Mouse (Mus musculus): ENCODE measurements around the gene Magi1. TPM values are rescaled to one million over a fixed set of nuclear protein-coding genes. Genes with fewer than 3 reads are reported as not detected.

Gene Magi1
- polyA plus RNA-seq, 1 experiment from 2014 or later, result 22.9 TPM

GRCm38 (mm10) chr6:94083459-94083858 is 200.3 kb downstream of the Magi1 start:
- H3K9me3 ChIP-seq (replicated peaks; ENCODE audit: control insufficient read depth, low read length), result no peaks in the 10 kb centered on the region
- H3K36me3 ChIP-seq (ENCODE audit: control insufficient read depth, insufficient read depth, low read length), result no peaks in the 10 kb centered on the region
- H3K4me1 ChIP-seq (ENCODE audit: control insufficient read depth, insufficient read depth, low read length), result peaks cover 13% of the 10 kb centered on the region
- H3K27ac ChIP-seq (ENCODE audit: low read depth, low read length), result no peak overlapping the region
- no peaks in the 10 kb centered on the region for H3K27me3 ChIP-seq (replicated peaks; ENCODE audit: control insufficient read depth, insufficient read depth, low read length)
- no peak for ATAC-seq
- H3K4me2 ChIP-seq (ENCODE audit: low read length), result no peak overlapping the region
- DNase-seq (ENCODE audit: low spot score), result no peak
- H3K9ac ChIP-seq (ENCODE audit: low read length), result no peak overlapping the region
- WGBS, result 97% methylated on average over 7 of the region's 7 CpGs
- H3K4me3 ChIP-seq (ENCODE audit: low read depth, low read length), result no peak overlapping the region

GRCm38 (mm10) chr6:94080933-94081545 is 202.7 kb downstream of the Magi1 start:
- Histone ChIP-seq H3K27ac (ENCODE audit: low read depth, low read length) (no peak overlapping the region), H3K9ac (ENCODE audit: low read length) (no peak overlapping the region), H3K4me2 (ENCODE audit: low read length) (no peak overlapping the region), H3K36me3 (ENCODE audit: control insufficient read depth, insufficient read depth, low read length) (no peaks in the 10 kb centered on the region), H3K4me3 (ENCODE audit: low read depth, low read length) (no peak overlapping the region), H3K9me3 (replicated peaks; ENCODE audit: control insufficient read depth, low read length) (no peaks in the 10 kb centered on the region), H3K27me3 (replicated peaks; ENCODE audit: control insufficient read depth, insufficient read depth, low read length) (no peaks in the 10 kb centered on the region), H3K4me1 (ENCODE audit: control insufficient read depth, insufficient read depth, low read length) (peaks cover 13% of the 10 kb centered on the region)
- DNase-seq (ENCODE audit: low spot score) (peak; percentile 88), ATAC-seq (no peak)
- WGBS, result 14% methylated on average over 4 of the region's 4 CpGs

- Histone ChIP-seq H3K4me1 (ENCODE audit: control insufficient read depth, insufficient read depth, low read length) (peaks cover 7% of the 10 kb centered on the region; the same call in 1 of the 2 replicates), H3K9ac (ENCODE audit: low read length) (no peak overlapping the region), H3K9me3 (replicated peaks; ENCODE audit: control insufficient read depth, low read length) (no peaks in the 10 kb centered on the region), H3K27me3 (replicated peaks; ENCODE audit: control insufficient read depth, insufficient read depth, low read length) (no peaks in the 10 kb centered on the region), H3K36me3 (ENCODE audit: control insufficient read depth, insufficient read depth, low read length) (no peaks in the 10 kb centered on the region), H3K4me2 (ENCODE audit: low read length) (no peak overlapping the region), H3K4me3 (ENCODE audit: low read depth, low read length) (no peak overlapping the region), H3K27ac (ENCODE audit: low read depth, low read length) (no peak overlapping the region)
- ATAC-seq, result no peak
- no peak for DNase-seq (ENCODE audit: low spot score)
- 29% methylated on average over 8 of the region's 8 CpGs for WGBS
Observed at GRCm38 (mm10) chr6:94078934-94079333, 204.8 kb downstream of the Magi1 start.

- no peak for DNase-seq (ENCODE audit: low spot score)
- Histone ChIP-seq H3K4me3 (ENCODE audit: low read depth, low read length) (no peak overlapping the region), H3K9ac (ENCODE audit: low read length) (no peak overlapping the region), H3K9me3 (replicated peaks; ENCODE audit: control insufficient read depth, low read length) (no peaks in the 10 kb centered on the region), H3K36me3 (ENCODE audit: control insufficient read depth, insufficient read depth, low read length) (no peaks in the 10 kb centered on the region), H3K27me3 (replicated peaks; ENCODE audit: control insufficient read depth, insufficient read depth, low read length) (no peaks in the 10 kb centered on the region), H3K4me1 (ENCODE audit: control insufficient read depth, insufficient read depth, low read length) (0 out of 2 replicates have a peak, but pooled peaks cover 2% of the 10 kb centered on the region), H3K4me2 (ENCODE audit: low read length) (no peak overlapping the region), H3K27ac (ENCODE audit: low read depth, low read length) (no peak overlapping the region)
- ATAC-seq, result no peak
- WGBS, result 97% methylated on average over 3 of the region's 3 CpGs
Observed at GRCm38 (mm10) chr6:94077013-94077412, 206.7 kb downstream of the Magi1 start.

GRCm38 (mm10) chr6:94075990-94076389 is 207.7 kb downstream of the Magi1 start:
- Histone ChIP-seq H3K27ac (ENCODE audit: low read depth, low read length) (no peak overlapping the region), H3K4me1 (ENCODE audit: control insufficient read depth, insufficient read depth, low read length) (0 out of 2 replicates have a peak, but pooled peaks cover 2% of the 10 kb centered on the region), H3K9me3 (replicated peaks; ENCODE audit: control insufficient read depth, low read length) (no peaks in the 10 kb centered on the region), H3K36me3 (ENCODE audit: control insufficient read depth, insufficient read depth, low read length) (no peaks in the 10 kb centered on the region), H3K4me3 (ENCODE audit: low read depth, low read length) (no peak overlapping the region), H3K27me3 (replicated peaks; ENCODE audit: control insufficient read depth, insufficient read depth, low read length) (no peaks in the 10 kb centered on the region), H3K4me2 (ENCODE audit: low read length) (no peak overlapping the region), H3K9ac (ENCODE audit: low read length) (no peak overlapping the region)
- DNase-seq (ENCODE audit: low spot score) (no peak), ATAC-seq (no peak)
- 92% methylated on average over 4 of the region's 4 CpGs for whole genome bisulfite sequencing

GRCm38 (mm10) chr6:94075228-94075627 is 208.5 kb downstream of the Magi1 start:
- peak; percentile 58 for DNase-seq (ENCODE audit: low spot score)
- Histone ChIP-seq H3K9ac (ENCODE audit: low read length) (no peak overlapping the region), H3K36me3 (ENCODE audit: control insufficient read depth, insufficient read depth, low read length) (no peaks in the 10 kb centered on the region), H3K27ac (ENCODE audit: low read depth, low read length) (no peak overlapping the region), H3K4me2 (ENCODE audit: low read length) (no peak overlapping the region; the same call in 1 of the 2 replicates), H3K9me3 (replicated peaks; ENCODE audit: control insufficient read depth, low read length) (no peaks in the 10 kb centered on the region), H3K4me3 (ENCODE audit: low read depth, low read length) (no peak overlapping the region), H3K27me3 (replicated peaks; ENCODE audit: control insufficient read depth, insufficient read depth, low read length) (no peaks in the 10 kb centered on the region), H3K4me1 (ENCODE audit: control insufficient read depth, insufficient read depth, low read length) (0 out of 2 replicates have a peak, but pooled peaks cover 2% of the 10 kb centered on the region)
- 38% methylated on average over 8 of the region's 8 CpGs for WGBS
- ATAC-seq, result peak; percentile 54; the same call in 1 of the 2 replicates

GRCm38 (mm10) chr6:94071676-94072075 is 212.0 kb downstream of the Magi1 start:
- ATAC-seq (no peak), DNase-seq (ENCODE audit: low spot score) (no peak)
- Histone ChIP-seq H3K36me3 (ENCODE audit: control insufficient read depth, insufficient read depth, low read length) (no peaks in the 10 kb centered on the region), H3K27ac (ENCODE audit: low read depth, low read length) (no peak overlapping the region), H3K9me3 (replicated peaks; ENCODE audit: control insufficient read depth, low read length) (no peaks in the 10 kb centered on the region), H3K27me3 (replicated peaks; ENCODE audit: control insufficient read depth, insufficient read depth, low read length) (no peaks in the 10 kb centered on the region), H3K9ac (ENCODE audit: low read length) (no peak overlapping the region), H3K4me1 (ENCODE audit: control insufficient read depth, insufficient read depth, low read length) (no peaks in the 10 kb centered on the region), H3K4me3 (ENCODE audit: low read depth, low read length) (no peak overlapping the region), H3K4me2 (ENCODE audit: low read length) (no peak overlapping the region)
- WGBS, result 68% methylated on average over 5 of the region's 5 CpGs

- Histone ChIP-seq H3K9ac (ENCODE audit: low read length) (no peak overlapping the region), H3K27ac (ENCODE audit: low read depth, low read length) (no peak overlapping the region), H3K9me3 (replicated peaks; ENCODE audit: control insufficient read depth, low read length) (no peaks in the 10 kb centered on the region), H3K36me3 (ENCODE audit: control insufficient read depth, insufficient read depth, low read length) (no peaks in the 10 kb centered on the region), H3K4me1 (ENCODE audit: control insufficient read depth, insufficient read depth, low read length) (no peaks in the 10 kb centered on the region), H3K27me3 (replicated peaks; ENCODE audit: control insufficient read depth, insufficient read depth, low read length) (no peaks in the 10 kb centered on the region), H3K4me2 (ENCODE audit: low read length) (no peak overlapping the region), H3K4me3 (ENCODE audit: low read depth, low read length) (no peak overlapping the region)
- ATAC-seq (no peak), DNase-seq (ENCODE audit: low spot score) (peak; percentile 41)
- WGBS, result 87% methylated on average over 3 of the region's 3 CpGs
Observed at GRCm38 (mm10) chr6:94070702-94071101, 213.0 kb downstream of the Magi1 start.

- Histone ChIP-seq H3K36me3 (ENCODE audit: control insufficient read depth, insufficient read depth, low read length) (no peaks in the 10 kb centered on the region), H3K27me3 (replicated peaks; ENCODE audit: control insufficient read depth, insufficient read depth, low read length) (no peaks in the 10 kb centered on the region), H3K4me3 (ENCODE audit: low read depth, low read length) (no peak overlapping the region), H3K27ac (ENCODE audit: low read depth, low read length) (no peak overlapping the region), H3K4me2 (ENCODE audit: low read length) (no peak overlapping the region), H3K9ac (ENCODE audit: low read length) (no peak overlapping the region), H3K9me3 (replicated peaks; ENCODE audit: control insufficient read depth, low read length) (no peaks in the 10 kb centered on the region), H3K4me1 (ENCODE audit: control insufficient read depth, insufficient read depth, low read length) (no peaks in the 10 kb centered on the region)
- no peak for ATAC-seq
- WGBS, result 73% methylated on average over 3 of the region's 3 CpGs
- DNase-seq (ENCODE audit: low spot score), result no peak
Observed at GRCm38 (mm10) chr6:94069421-94069820, 214.3 kb downstream of the Magi1 start.
